Mouse (Mus musculus) hindbrain, embryonic 13.5 days (tissue): ENCODE measurements around the gene Btf3l4. TPM values are rescaled to one million over a fixed set of nuclear protein-coding genes. Genes with fewer than 3 reads are reported as not detected.

Experiments
- polyA plus RNA-seq: library from polyadenylated mRNA; unstranded; fragments of >200 nt; fragmentation: Nextera tagmentation; extraction: Ambion mirVana; gene quantifications from 2 replicates; pipeline ENCODE4 v1.2.1, GENCODE M21; 2015

The Btf3l4 gene
- polyA plus RNA-seq, 1 experiment from 2014 or later: 222 TPM

Other genes starting within 250 kb of the Btf3l4 start
- gene Cc2d1b, start 213.7 kb downstream of the Btf3l4 start, polyA plus RNA-seq: 16.2 and 20.1 TPM in 2 replicates
- gene 3110021N24Rik, start 114.0 kb downstream of the Btf3l4 start, polyA plus RNA-seq: 0.93 and 1.7 TPM in 2 replicates
- gene Zfyve9, start 52.8 kb downstream of the Btf3l4 start, polyA plus RNA-seq: 6.9 and 7.1 TPM in 2 replicates
- 75.1 and 79.5 TPM in 2 replicates for gene Txndc12, start 987 bp upstream of the Btf3l4 start, polyA plus RNA-seq
- 28.3 and 31.3 TPM in 2 replicates for gene Kti12, start 14.2 kb upstream of the Btf3l4 start, polyA plus RNA-seq
- 1.5 and 1.7 TPM in 2 replicates for gene A730015C16Rik, start 15.0 kb upstream of the Btf3l4 start, polyA plus RNA-seq
- 104 and 108 TPM in 2 replicates for gene Rab3b, start 45.4 kb upstream of the Btf3l4 start, polyA plus RNA-seq
- gene Nrd1, start 167.0 kb upstream of the Btf3l4 start, polyA plus RNA-seq: 78.7 and 85.0 TPM in 2 replicates